24 mouse cellular contexts compared by ENCODE assay signal in the genomic region with DNA sequence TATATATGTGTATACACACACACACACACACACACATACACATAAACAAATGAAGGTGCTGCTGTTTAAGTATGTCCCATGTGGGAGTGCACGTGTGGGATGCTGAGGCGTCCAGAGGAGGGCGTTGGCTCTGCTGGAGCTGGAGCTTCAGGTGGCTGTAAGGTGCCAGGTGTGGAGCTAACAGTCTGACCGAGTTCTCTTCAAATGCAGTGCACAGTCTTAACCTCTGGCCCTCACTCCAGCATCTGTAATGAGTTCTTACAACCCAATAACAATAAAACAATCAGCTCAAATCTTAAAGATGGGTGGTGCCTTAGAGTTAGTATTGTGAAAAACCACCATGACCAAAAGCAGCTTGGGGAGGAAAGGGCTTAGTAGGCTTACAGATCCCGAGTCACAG. TPM values are rescaled to one million over a fixed set of nuclear protein-coding genes. Genes with fewer than 3 reads are reported as not detected.
DNase-seq lines count a peak whose midpoint lies in the region; ATAC-seq lines count a peak whose summit lies in the region.
"Had no signal": no experiment of that assay in that cellular context is flagged by ENCODE, and none has a peak within 500 bp of the region (broad histone marks: within the 10 kb centered on the region; RNA-seq: fewer than 3 reads in every experiment).

No protein-coding gene starts in this region.

- H3K4me2 ChIP-seq in intestine, embryonic 16.5 days (ENCODE audit: low read depth, low read length), result no peak overlapping the region
- no peak overlapping the region for H3K4me2 ChIP-seq in intestine, embryonic 15.5 days (replicated peaks)
- no peak overlapping the region for H3K4me2 ChIP-seq in midbrain, embryonic 15.5 days
- H3K4me2 ChIP-seq in midbrain, embryonic 16.5 days (ENCODE audit: low read length), result no peak overlapping the region
- H3K4me2 ChIP-seq: embryonic facial prominence, embryonic 12.5 days; forebrain, embryonic 13.5 days; forebrain, embryonic 15.5 days had no signal

- H3K27ac ChIP-seq in intestine, embryonic 16.5 days (ENCODE audit: low read length), result no peak overlapping the region
- no peak overlapping the region for H3K27ac ChIP-seq in intestine, embryonic 15.5 days
- H3K27ac ChIP-seq in midbrain, embryonic 15.5 days, result no peak overlapping the region
- H3K27ac ChIP-seq in midbrain, embryonic 16.5 days (ENCODE audit: low read length), result no peak overlapping the region
- H3K27ac ChIP-seq: embryonic facial prominence, embryonic 10.5 days; embryonic facial prominence, embryonic 12.5 days; forebrain, embryonic 13.5 days; forebrain, embryonic 15.5 days had no signal

- no peaks in the 10 kb centered on the region for H3K4me1 ChIP-seq in intestine, embryonic 16.5 days (ENCODE audit: control insufficient read depth, insufficient read depth, low read length)
- H3K4me1 ChIP-seq in intestine, embryonic 15.5 days (replicated peaks), result no peaks in the 10 kb centered on the region
- H3K4me1 ChIP-seq in midbrain, embryonic 15.5 days, result no peaks in the 10 kb centered on the region
- H3K4me1 ChIP-seq in midbrain, embryonic 16.5 days (ENCODE audit: control insufficient read depth, insufficient read depth, low read length), result peaks cover 3% of the 10 kb centered on the region; the same call in 1 of the 2 replicates
- H3K4me1 ChIP-seq: embryonic facial prominence, embryonic 10.5 days; forebrain, embryonic 15.5 days had no signal

- DNase-seq in large intestine, adult 2 months (ENCODE audit: low read depth, low spot score), result peak; percentile 6
- DNase-seq in adrenal gland, adult 2 months, result no peak
- DNase-seq: adrenal gland, adult 8-10 months; adrenal gland, postnatal 14 days; adrenal gland, postnatal 36 days; B cell, adult 2 months; cerebellum, adult 11-12 months; cerebellum, adult 2 months; cerebellum, adult 9-10 months; cerebellum, postnatal 10 days; cerebellum, postnatal 25 days; forebrain, postnatal 0 days had no signal

- no peaks in the 10 kb centered on the region for H3K36me3 ChIP-seq in intestine, embryonic 16.5 days (ENCODE audit: control insufficient read depth, insufficient read depth, low read length)
- H3K36me3 ChIP-seq in intestine, embryonic 15.5 days, result no peaks in the 10 kb centered on the region
- no peaks in the 10 kb centered on the region for H3K36me3 ChIP-seq in midbrain, embryonic 15.5 days (replicated peaks)
- H3K36me3 ChIP-seq in midbrain, embryonic 16.5 days (ENCODE audit: control insufficient read depth, insufficient read depth, low read length), result no peaks in the 10 kb centered on the region
- H3K36me3 ChIP-seq: embryonic facial prominence, embryonic 10.5 days; embryonic facial prominence, embryonic 12.5 days; forebrain, embryonic 15.5 days had no signal

- peak; percentile 52 for ATAC-seq in intestine, embryonic 16.5 days
- ATAC-seq in intestine, embryonic 15.5 days, result no peak; the same call in 1 of the 2 replicates
- 0 out of 2 replicates have a peak, but pooled peaks have one; percentile 13 for ATAC-seq in midbrain, embryonic 15.5 days (replicated peaks)
- no peak for ATAC-seq in midbrain, embryonic 16.5 days
- ATAC-seq: CD4-positive, CD25-positive, alpha-beta regulatory T cell, adult 4 months; Patski had no signal

- no peaks in the 10 kb centered on the region for H3K27me3 ChIP-seq in intestine, embryonic 16.5 days (replicated peaks; ENCODE audit: control insufficient read depth, insufficient read depth, low read length)
- H3K27me3 ChIP-seq in intestine, embryonic 15.5 days (replicated peaks), result no peaks in the 10 kb centered on the region
- H3K27me3 ChIP-seq in midbrain, embryonic 15.5 days (replicated peaks), result no peaks in the 10 kb centered on the region
- H3K27me3 ChIP-seq in midbrain, embryonic 16.5 days (ENCODE audit: control insufficient read depth, insufficient read depth, low read depth, low read length), result no peaks in the 10 kb centered on the region
- H3K27me3 ChIP-seq: CH12.LX; embryonic facial prominence, embryonic 12.5 days; forebrain, embryonic 13.5 days; forebrain, embryonic 15.5 days; Patski had no signal

- no peaks in the 10 kb centered on the region for H3K9me3 ChIP-seq in intestine, embryonic 16.5 days (ENCODE audit: control insufficient read depth, low read length)
- no peaks in the 10 kb centered on the region for H3K9me3 ChIP-seq in intestine, embryonic 15.5 days
- no peaks in the 10 kb centered on the region for H3K9me3 ChIP-seq in midbrain, embryonic 15.5 days
- 0 out of 2 replicates have a peak, but pooled peaks cover 2% of the 10 kb centered on the region for H3K9me3 ChIP-seq in midbrain, embryonic 16.5 days (replicated peaks; ENCODE audit: control insufficient read depth, low read length, poor library complexity, severe bottlenecking)
- H3K9me3 ChIP-seq: embryonic facial prominence, embryonic 10.5 days; embryonic facial prominence, embryonic 12.5 days; forebrain, embryonic 13.5 days; forebrain, embryonic 15.5 days; G1E had no signal

- H3K4me3 ChIP-seq in intestine, embryonic 16.5 days (ENCODE audit: low read length), result no peak overlapping the region
- H3K4me3 ChIP-seq in intestine, embryonic 15.5 days (replicated peaks), result no peak overlapping the region
- no peak overlapping the region for H3K4me3 ChIP-seq in midbrain, embryonic 15.5 days
- H3K4me3 ChIP-seq in midbrain, embryonic 16.5 days (ENCODE audit: low read depth, low read length), result no peak overlapping the region
- H3K4me3 ChIP-seq: embryonic facial prominence, embryonic 10.5 days; embryonic facial prominence, embryonic 12.5 days; forebrain, embryonic 13.5 days; forebrain, embryonic 15.5 days had no signal

- no peak overlapping the region for H3K9ac ChIP-seq in intestine, embryonic 16.5 days (ENCODE audit: low read depth, low read length)
- H3K9ac ChIP-seq in intestine, embryonic 15.5 days, result no peak overlapping the region
- H3K9ac ChIP-seq in midbrain, embryonic 15.5 days, result no peak overlapping the region
- no peak overlapping the region for H3K9ac ChIP-seq in midbrain, embryonic 16.5 days (ENCODE audit: low read depth, low read length)
- H3K9ac ChIP-seq: embryonic facial prominence, embryonic 12.5 days; forebrain, embryonic 13.5 days; forebrain, embryonic 15.5 days; forebrain, postnatal 0 days had no signal

- 74% methylated on average over 5 of the region's 5 CpGs for WGBS in intestine, embryonic 16.5 days
- WGBS in intestine, embryonic 15.5 days, result 69% methylated on average over 5 of the region's 5 CpGs
- WGBS in midbrain, embryonic 15.5 days, result 76% methylated on average over 5 of the region's 5 CpGs
- WGBS in midbrain, embryonic 16.5 days, result 70% methylated on average over 5 of the region's 5 CpGs
- WGBS in large intestine, adult 2 months, result 40% methylated on average over 5 of the region's 5 CpGs

RNA-seq across cellular contexts. Expression of a gene that starts 56.6 kb away (rescaled TPM):
- polyA plus RNA-seq in intestine, embryonic 16.5 days (2015; fragmentation: Nextera tagmentation; extraction: Ambion mirVana), result 11.8 and 12.6 TPM in 2 replicates
- polyA plus RNA-seq in intestine, embryonic 15.5 days (2015; fragmentation: Nextera tagmentation; extraction: Ambion mirVana), result 11.8 and 13.1 TPM in 2 replicates
- polyA plus RNA-seq in midbrain, embryonic 15.5 days (2015; fragmentation: Nextera tagmentation; extraction: Ambion mirVana), result 24.9 and 25.0 TPM in 2 replicates
- 29.3 and 35.3 TPM in 2 replicates for polyA plus RNA-seq in midbrain, embryonic 16.5 days (2015; fragmentation: Nextera tagmentation; extraction: Ambion mirVana)
- 4.2 and 4.8 TPM in 2 replicates for polyA plus RNA-seq in large intestine, adult 2 months (2012; rRNA removed)
- 10 to 100 TPM; 12.8 to 18.0 TPM for total RNA-seq in adrenal gland, adult 2 months (2021)
- polyA plus RNA-seq in adrenal gland, adult 2 months (2012; rRNA removed), result 4.3 and 6.0 TPM in 2 replicates

Comparison
In these comparisons a context has a peak if more than half of its experiments do, and no peak if none do; other contexts are left out.
1. ATAC-seq: peak in intestine, embryonic 16.5 days (single experiment) and midbrain, embryonic 15.5 days (single experiment); none in intestine, embryonic 15.5 days (single experiment) and midbrain, embryonic 16.5 days (single experiment).